Mouse (Mus musculus) ES-E14 (cell line): Measurements from ENCODE around the gene Rab5if.

ENCODE experiments used
- CHD2 ChIP-seq: IDR thresholded peaks from 2 replicates; pipeline ENCODE4 v1.6.1; 2014; ENCODE audit warnings: mild to moderate bottlenecking, low read depth, low read length, inconsistent platforms
- HCFC1 ChIP-seq: IDR thresholded peaks from 2 replicates; pipeline ENCODE4 v1.6.1; 2012; ENCODE audit warnings: low read length, inconsistent platforms, borderline replicate concordance; ENCODE audit not compliant: insufficient read depth
- MAFK ChIP-seq: IDR thresholded peaks from 2 replicates; pipeline ENCODE4 v1.6.1; 2014; ENCODE audit warnings: mild to moderate bottlenecking, low read depth, low read length, inconsistent platforms; ENCODE audit not compliant: insufficient read depth
- ZC3H11A ChIP-seq: IDR thresholded peaks from 2 replicates; pipeline ENCODE4 v1.6.1; 2012; ENCODE audit warnings: low read depth, mild to moderate bottlenecking, inconsistent platforms, low read length, borderline replicate concordance

- TF ChIP-seq MAFK (no peak), ZC3H11A (no peak), CHD2 (no peak), HCFC1 (no peak)
These were observed 38.4 kb downstream of the Rab5if start for GRCm38 (mm10) chr2:156901344-156901743.
